Mouse (Mus musculus) stomach, embryonic 16.5 days (tissue): ENCODE data around the gene Xpo5. TPM values are rescaled to one million over a fixed set of nuclear protein-coding genes. Genes with fewer than 3 reads are reported as not detected.

Source experiments
- ATAC-seq: fragments of 200-750 bp; cut with Nextera tagmentation; 2 replicates; pipeline ENCODE4 v1.8.0; 2017; ENCODE audit warnings: moderate number of reproducible peaks, moderate TSS enrichment; ENCODE audit not compliant: insufficient read depth, low FRiP score
- H3K27ac ChIP-seq: fragments of 300-500 bp; sonication (generic); 2 replicates; pipeline ENCODE4 v1.5.1; 2014; ENCODE audit warnings: low read length
- H3K27me3 ChIP-seq: fragments of 300-500 bp; sonication (generic); 2 replicates; pipeline ENCODE4 v1.6.1; 2014; ENCODE audit warnings: low read length, control low read depth, mixed read lengths; ENCODE audit not compliant: control insufficient read depth, insufficient read depth
- H3K36me3 ChIP-seq: fragments of 300-500 bp; sonication (generic); 2 replicates; pipeline ENCODE4 v1.6.1; 2014; ENCODE audit warnings: low read length; ENCODE audit not compliant: control insufficient read depth, insufficient read depth
- H3K4me1 ChIP-seq: fragments of 300-500 bp; sonication (generic); 2 replicates; pipeline ENCODE4 v1.6.1; 2014; ENCODE audit warnings: low read length, control low read depth, mixed read lengths; ENCODE audit not compliant: control insufficient read depth, insufficient read depth
- H3K4me2 ChIP-seq: fragments of 300-500 bp; sonication (generic); 2 replicates; pipeline ENCODE4 v1.6.1; 2014; ENCODE audit warnings: low read depth, low read length, mixed read lengths
- H3K4me3 ChIP-seq: fragments of 300-500 bp; sonication (generic); replicated peaks from 2 replicates; pipeline ENCODE4 v1.5.1; 2014; ENCODE audit warnings: mild to moderate bottlenecking, low read length
- H3K9ac ChIP-seq: fragments of 300-500 bp; sonication (generic); 2 replicates; pipeline ENCODE4 v1.6.1; 2014; ENCODE audit warnings: low read length
- H3K9me3 ChIP-seq: fragments of 300-500 bp; sonication (generic); replicated peaks from 2 replicates; pipeline ENCODE4 v1.6.1; 2016; ENCODE audit warnings: low read length, control low read depth; ENCODE audit not compliant: control insufficient read depth
- WGBS: fragments of 180-500 bp; shearing (Covaris S2); extraction: QIAGEN DNeasy Blood & Tissue Kit; methylation state at CpG from one replicate; pipeline ENCODE4 v1.1.7; 2014; 5-methylcytosine and 5-hydroxymethylcytosine counted together
- microRNA counts: library from miRNA; unstranded; fragments of <30 nt; microRNA quantifications from one replicate; lab custom pipeline; 2016
- microRNA-seq: library from miRNA; unstranded; fragments of <30 nt; microRNA quantifications from one replicate; pipeline ENCODE4, GENCODE M21; 2016
- polyA plus RNA-seq: library from polyadenylated mRNA; unstranded; fragments of >200 nt; fragmentation: Nextera tagmentation; extraction: Ambion mirVana; gene quantifications from 2 replicates; pipeline ENCODE4 v1.2.1, GENCODE M21; 2015

Gene Xpo5
- polyA plus RNA-seq, 1 experiment from 2014 or later = 32.7 TPM

DNA sequence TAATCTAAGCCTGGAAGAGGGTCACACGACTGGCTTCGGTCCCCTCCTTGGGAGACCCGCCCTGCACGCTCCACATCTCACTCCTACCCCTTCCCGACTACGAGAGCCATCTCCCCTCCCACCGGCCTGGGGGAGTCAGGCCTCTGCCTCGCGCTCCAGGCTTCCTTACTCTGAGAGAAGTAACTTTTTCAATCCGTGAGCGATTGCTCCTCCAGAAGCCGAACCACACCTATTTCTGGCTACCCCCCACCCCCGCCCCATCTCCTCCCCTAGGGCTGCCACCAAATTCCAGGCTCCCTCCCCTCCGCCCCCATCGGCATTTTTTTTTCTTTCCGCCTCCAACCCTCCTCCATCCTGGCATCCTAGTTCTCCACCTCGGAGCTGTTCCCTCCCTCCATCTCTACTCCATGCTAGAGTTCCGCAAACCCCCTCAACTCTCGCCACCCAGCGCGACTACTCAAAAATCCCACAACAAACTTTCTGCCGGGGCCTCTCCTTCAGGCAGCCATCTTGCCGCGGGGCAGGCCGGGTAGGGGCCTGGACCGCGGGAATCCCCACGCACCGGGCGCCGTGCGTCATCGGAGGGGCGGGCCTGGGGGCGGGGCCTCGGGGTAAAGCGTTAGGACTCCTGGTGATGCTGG, 80.0 kb downstream of the Xpo5 start, which contains the start of gene Tjap1:
TSS of gene Tjap1 (minus strand) at position 544 of the 641 bp plus-strand sequence.
- H3K27me3 ChIP-seq = no peaks in the 10 kb centered on the region
- H3K4me3 ChIP-seq = peak within 1 kb of the TSS; percentile 65
- H3K4me2 ChIP-seq = peak within 1 kb of the TSS; percentile 77
- H3K9me3 ChIP-seq = no peaks in the 10 kb centered on the region
- peaks cover 4% of the 10 kb centered on the region; the same call in 1 of the 2 replicates for H3K36me3 ChIP-seq
- peaks cover 17% of the 10 kb centered on the region for H3K4me1 ChIP-seq
- WGBS = under 1% methylated on average over 37 of the region's 37 CpGs
- peak; percentile 98 for ATAC-seq
- H3K9ac ChIP-seq = peak within 1 kb of the TSS; percentile 83
- peak within 1 kb of the TSS; percentile 93 for H3K27ac ChIP-seq

DNA sequence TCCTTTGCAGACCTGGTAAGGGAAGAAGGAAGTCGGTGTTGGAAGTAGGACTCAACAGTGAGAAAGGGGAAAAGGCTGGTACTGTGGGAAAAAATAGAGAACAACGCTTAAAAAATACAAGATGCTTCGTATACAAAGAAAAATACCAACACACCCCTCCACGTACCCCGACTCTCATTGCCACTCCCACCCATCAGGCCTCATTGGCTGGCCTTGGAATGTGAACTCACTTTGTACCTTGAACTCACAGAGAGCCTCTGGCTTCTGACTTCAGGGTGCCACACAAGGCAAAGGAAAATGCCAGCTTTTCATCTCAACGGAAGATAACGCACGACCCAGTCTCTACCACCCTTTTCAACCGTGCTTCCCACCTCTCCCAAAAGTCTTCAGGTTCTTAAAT, 80.6 kb downstream of the Xpo5 start:
- 18% methylated on average over 9 of the region's 9 CpGs for WGBS
- H3K4me1 ChIP-seq = peaks cover 22% of the 10 kb centered on the region
- no peaks in the 10 kb centered on the region for H3K27me3 ChIP-seq
- H3K4me2 ChIP-seq = peak overlapping the region; percentile 77
- ATAC-seq = peak; percentile 29; the same call in 1 of the 2 replicates
- H3K9ac ChIP-seq = 0 out of 2 replicates have a peak overlapping the region, but pooled peaks have one; percentile 23
- H3K4me3 ChIP-seq = peak overlapping the region; percentile 65
- H3K27ac ChIP-seq = peak overlapping the region; percentile 93; the same call in 1 of the 2 replicates
- H3K9me3 ChIP-seq = no peaks in the 10 kb centered on the region
- H3K36me3 ChIP-seq = peaks cover 4% of the 10 kb centered on the region; the same call in 1 of the 2 replicates

DNA sequence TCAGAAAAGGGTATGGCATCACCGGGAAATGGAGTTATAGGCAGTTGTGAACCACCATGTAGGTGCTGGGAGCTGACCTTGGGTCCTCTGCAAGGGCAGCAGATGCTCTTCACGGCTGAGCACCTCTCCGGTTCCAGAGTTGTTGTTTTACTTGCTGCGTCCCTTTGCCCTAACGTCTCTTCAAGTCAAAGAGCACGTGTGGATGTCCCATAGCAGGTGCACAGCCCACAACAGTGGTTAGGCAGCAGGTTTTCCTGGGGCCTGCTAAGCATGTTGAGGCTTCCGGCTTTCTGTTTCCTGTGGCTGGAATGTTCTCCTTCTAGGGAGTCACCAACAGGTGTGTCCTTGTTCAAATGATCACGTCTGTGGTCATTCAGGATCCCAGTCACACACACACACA, 81.3 kb downstream of the Xpo5 start:
- Histone ChIP-seq H3K4me2 (no peak overlapping the region), H3K4me1 (peaks cover 26% of the 10 kb centered on the region), H3K9ac (no peak overlapping the region), H3K27me3 (no peaks in the 10 kb centered on the region), H3K9me3 (no peaks in the 10 kb centered on the region), H3K36me3 (peaks cover 4% of the 10 kb centered on the region; the same call in 1 of the 2 replicates), H3K4me3 (no peak overlapping the region), H3K27ac (no peak overlapping the region)
- no peak for ATAC-seq
- 83% methylated on average over 8 of the region's 8 CpGs for WGBS

DNA sequence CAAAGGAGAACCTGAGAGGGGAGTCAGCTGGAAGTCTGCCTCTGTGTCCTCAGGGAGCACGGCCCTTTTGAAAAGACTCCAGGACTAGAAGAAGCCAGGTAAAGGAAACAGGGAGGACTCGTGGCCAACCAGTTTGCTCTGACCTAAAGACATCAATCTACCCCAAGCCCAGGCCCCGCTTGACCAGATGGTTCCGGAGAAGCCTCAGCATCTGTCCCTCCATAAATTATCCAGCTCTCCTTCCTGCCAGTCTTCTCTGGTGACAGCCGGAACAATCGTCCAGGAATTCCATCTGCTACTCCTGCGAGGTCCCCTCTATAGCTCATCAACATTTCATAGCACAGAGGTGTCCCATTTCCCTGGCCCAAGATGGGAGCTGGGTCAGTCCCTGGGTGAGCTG, 82.1 kb downstream of the Xpo5 start:
- H3K4me1 ChIP-seq = peaks cover 26% of the 10 kb centered on the region
- no peak overlapping the region for H3K9ac ChIP-seq
- H3K36me3 ChIP-seq = no peaks in the 10 kb centered on the region
- no peaks in the 10 kb centered on the region for H3K9me3 ChIP-seq
- ATAC-seq = no peak
- H3K4me2 ChIP-seq = no peak overlapping the region
- H3K4me3 ChIP-seq = no peak overlapping the region
- H3K27me3 ChIP-seq = no peaks in the 10 kb centered on the region
- no peak overlapping the region for H3K27ac ChIP-seq
- 44% methylated on average over 7 of the region's 7 CpGs for WGBS

DNA sequence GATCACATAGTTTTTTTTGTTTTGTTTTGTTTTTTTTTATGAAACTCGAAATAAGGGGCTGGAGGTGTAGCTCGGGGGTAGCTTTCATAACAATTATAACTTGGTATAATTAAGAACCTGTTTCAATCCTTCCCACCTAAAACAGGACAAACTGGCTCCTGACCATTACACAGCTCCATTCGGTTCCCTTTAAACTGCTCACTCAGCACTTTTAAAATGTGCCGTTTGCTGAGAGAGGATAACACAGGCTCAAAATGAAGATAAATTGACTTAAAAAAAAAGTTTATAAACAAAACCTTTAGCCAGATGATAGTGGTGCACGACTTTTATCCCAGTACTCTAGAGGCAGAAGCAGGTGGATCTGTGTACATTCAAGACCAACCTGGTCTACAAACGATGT, 82.8 kb downstream of the Xpo5 start:
- 38% methylated on average over 6 of the region's 6 CpGs for WGBS
- no peak overlapping the region for H3K4me2 ChIP-seq
- H3K27ac ChIP-seq = no peak overlapping the region
- no peaks in the 10 kb centered on the region for H3K36me3 ChIP-seq
- no peak overlapping the region for H3K4me3 ChIP-seq
- no peaks in the 10 kb centered on the region for H3K27me3 ChIP-seq
- H3K9ac ChIP-seq = no peak overlapping the region
- peaks cover 26% of the 10 kb centered on the region for H3K4me1 ChIP-seq
- ATAC-seq = no peak
- H3K9me3 ChIP-seq = no peaks in the 10 kb centered on the region

DNA sequence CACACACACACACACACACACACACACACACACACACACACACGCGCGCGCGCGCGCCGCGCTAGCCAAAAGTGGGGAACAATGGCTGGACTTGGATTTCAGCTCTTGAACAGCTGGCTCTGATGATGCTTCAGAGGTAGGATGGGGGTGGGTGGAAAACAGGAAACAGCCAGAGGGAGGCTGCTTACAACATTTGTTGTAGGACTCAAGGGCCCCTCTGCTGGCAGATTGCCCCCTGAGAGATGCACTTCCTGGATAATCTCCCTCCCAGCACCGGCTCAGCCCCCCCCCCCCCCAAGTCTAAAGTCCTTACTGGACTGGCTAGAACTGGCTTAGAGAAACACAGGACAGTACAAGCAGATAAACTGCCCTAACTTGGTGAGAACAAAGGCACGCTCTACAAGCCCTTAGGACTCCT, 85.1 kb downstream of the Xpo5 start:
- H3K9me3 ChIP-seq = no peaks in the 10 kb centered on the region
- 50% methylated on average over 11 of the region's 11 CpGs for WGBS
- no peaks in the 10 kb centered on the region; the same call in 1 of the 2 replicates for H3K27me3 ChIP-seq
- no peak overlapping the region for H3K4me3 ChIP-seq
- H3K4me2 ChIP-seq = 0 out of 2 replicates have a peak overlapping the region, but pooled peaks have one; percentile 10
- ATAC-seq = peak; percentile 48; the same call in 1 of the 2 replicates
- no peaks in the 10 kb centered on the region for H3K36me3 ChIP-seq
- peaks cover 13% of the 10 kb centered on the region for H3K4me1 ChIP-seq
- peak overlapping the region; percentile 26 for H3K27ac ChIP-seq
- H3K9ac ChIP-seq = peak overlapping the region; percentile 4; the same call in 1 of the 2 replicates

MicroRNAs within 50 kb of the gene (microRNA counts, 519-probe panel; counts per million panel counts)
- not detected for microRNA mmu-miR-693-3p (lab: Ali Mortazavi, UCI)
- 1,379 counts per million, percentile 13 among the panel's probes with 10 or more counts for microRNA mmu-miR-693-5p (lab: Ali Mortazavi, UCI)

Small RNAs within 50 kb of the gene (microRNA-seq; reads per million reads assigned to microRNA genes)
- not detected for gene Mir693

Other genes starting within 250 kb of the Xpo5 start
- gene Vegfa, start 170.4 kb upstream of the Xpo5 start, polyA plus RNA-seq = 3.6 and 3.9 TPM in 2 replicates
- 124 and 126 TPM in 2 replicates for gene Mrps18a, start 91.8 kb upstream of the Xpo5 start, polyA plus RNA-seq
- 10.0 and 10.1 TPM in 2 replicates for gene Rsph9, start 58.6 kb upstream of the Xpo5 start, polyA plus RNA-seq
- 33.9 and 36.6 TPM in 2 replicates for gene Mad2l1bp, start 49.2 kb upstream of the Xpo5 start, polyA plus RNA-seq
- gene Gtpbp2, start 41.8 kb upstream of the Xpo5 start, polyA plus RNA-seq = 37.9 and 39.2 TPM in 2 replicates
- 14.9 and 15.1 TPM in 2 replicates for gene Polh, start 137 bp upstream of the Xpo5 start, polyA plus RNA-seq
- 67.9 and 72.6 TPM in 2 replicates for gene Polr1c, start 45.3 kb downstream of the Xpo5 start, polyA plus RNA-seq
- gene Yipf3, start 45.3 kb downstream of the Xpo5 start, polyA plus RNA-seq = 111 and 120 TPM in 2 replicates
- gene Lrrc73, start 50.7 kb downstream of the Xpo5 start, polyA plus RNA-seq = 0.45 and 0.48 TPM in 2 replicates
- 36.8 and 38.9 TPM in 2 replicates for gene Tjap1, start 80.2 kb downstream of the Xpo5 start, polyA plus RNA-seq
- 6.7 and 8.8 TPM in 2 replicates for gene Dlk2, start 94.6 kb downstream of the Xpo5 start, polyA plus RNA-seq
- 6.6 and 6.7 TPM in 2 replicates for gene Abcc10, start 125.6 kb downstream of the Xpo5 start, polyA plus RNA-seq
- gene Zfp318, start 180.9 kb downstream of the Xpo5 start, polyA plus RNA-seq = 4.9 and 5.4 TPM in 2 replicates
- 1.5 and 1.8 TPM in 2 replicates for gene Crip3, start 226.1 kb downstream of the Xpo5 start, polyA plus RNA-seq
- gene Slc22a7, start 235.7 kb downstream of the Xpo5 start, polyA plus RNA-seq = not detected in 2 replicates